Mouse (Mus musculus) MEL (cell line): ENCODE data around the gene Afm. TPM values are rescaled to one million over a fixed set of nuclear protein-coding genes. Genes with fewer than 3 reads are reported as not detected.

Source experiments
- DNase-seq: peaks from one replicate; pipeline ENCODE4 v3.0.0; 2011; ENCODE audit warnings: low read depth, low spot score
- H3K27ac ChIP-seq: 2 replicates; pipeline ENCODE4 v1.5.1; 2012; ENCODE audit warnings: low read depth, mild to moderate bottlenecking, control low read depth, low read length, moderate library complexity; ENCODE audit not compliant: control insufficient read depth
- H3K27me3 ChIP-seq, 2 experiments: fragments of 150-350 bp in 1 of 2; sonication (generic) in 1 of 2; 2 replicates each; pipeline ENCODE4 v1.6.1; 2012; ENCODE audit warnings: low read length in 2 of 2, mild to moderate bottlenecking in 2 of 2, improper control_type of control experiment in 1 of 2, moderate library complexity in 1 of 2; ENCODE audit not compliant: insufficient read depth in 2 of 2, control insufficient read depth in 1 of 2
- H3K36me3 ChIP-seq, 2 experiments: 2 replicates each; pipeline ENCODE4 v1.6.1; 2012 to 2014; ENCODE audit warnings: low read length in 2 of 2, improper control_type of control experiment in 1 of 2, inconsistent platforms in 1 of 2, mild to moderate bottlenecking in 1 of 2; ENCODE audit not compliant: insufficient read depth in 2 of 2, control insufficient read depth in 1 of 2
- H3K4me1 ChIP-seq, 2 experiments: fragments of 150-350 bp in 1 of 2; sonication (generic) in 1 of 2; 2 replicates each; pipeline ENCODE4 v1.6.1; 2012; ENCODE audit warnings: low read length in 2 of 2, improper control_type of control experiment in 1 of 2, mild to moderate bottlenecking in 1 of 2; ENCODE audit not compliant: insufficient read depth in 2 of 2, control insufficient read depth in 1 of 2
- H3K4me3 ChIP-seq, 2 experiments: fragments of 150-350 bp in 1 of 2; sonication (generic) in 1 of 2; 2 replicates each; pipeline ENCODE4 v1.5.1; 2012; ENCODE audit warnings: low read depth in 2 of 2, low read length in 2 of 2, mild to moderate bottlenecking in 2 of 2, moderate library complexity in 2 of 2, control low read depth in 1 of 2, improper control_type of control experiment in 1 of 2; ENCODE audit not compliant: control insufficient read depth in 1 of 2, insufficient read depth in 1 of 2
- H3K79me2 ChIP-seq: 2 replicates; pipeline ENCODE4 v1.6.1; 2012; ENCODE audit warnings: mild to moderate bottlenecking, low read length, moderate library complexity; ENCODE audit not compliant: control insufficient read depth, poor library complexity, insufficient read depth
- H3K9ac ChIP-seq: 2 replicates; pipeline ENCODE4 v1.6.1; 2012; ENCODE audit warnings: low read depth, mild to moderate bottlenecking, control low read depth, low read length, moderate library complexity; ENCODE audit not compliant: control insufficient read depth, poor library complexity, severe bottlenecking
- H3K9me3 ChIP-seq: fragments of 150-350 bp; sonication (generic); replicated peaks from 2 replicates; pipeline ENCODE4 v1.6.1; 2012; ENCODE audit warnings: mild to moderate bottlenecking, low read length, improper control_type of control experiment, moderate library complexity; ENCODE audit not compliant: insufficient read depth
- CHD1 ChIP-seq: IDR thresholded peaks from 2 replicates; pipeline ENCODE4 v1.6.1; 2012; ENCODE audit warnings: low read depth, mild to moderate bottlenecking, inconsistent platforms, low read length, improper control_type of control experiment
- CHD2 ChIP-seq: IDR thresholded peaks from 2 replicates; pipeline ENCODE4 v1.6.1; 2011; ENCODE audit warnings: low read length, improper control_type of control experiment
- CTCF ChIP-seq, 3 experiments: IDR thresholded peaks in 2 of 3; conservative IDR thresholded peaks in 1 of 3; 2 replicates each; pipeline ENCODE4 v1.5.1; 2011 to 2012; ENCODE audit warnings: low read length in 3 of 3, low read depth in 2 of 3, mild to moderate bottlenecking in 2 of 3, improper control_type of control experiment in 1 of 3, inconsistent platforms in 1 of 3, mixed read lengths in 1 of 3, moderate library complexity in 1 of 3; ENCODE audit not compliant: control insufficient read depth in 1 of 3, insufficient read depth in 1 of 3, poor library complexity in 1 of 3, severe bottlenecking in 1 of 3
- E2F4 ChIP-seq: IDR thresholded peaks from 2 replicates; pipeline ENCODE4 v1.6.1; 2011; ENCODE audit warnings: low read depth, low read length, improper control_type of control experiment, borderline replicate concordance
- ETS1 ChIP-seq: IDR thresholded peaks from 2 replicates; pipeline ENCODE4 v1.6.1; 2012; ENCODE audit warnings: low read depth, mild to moderate bottlenecking, inconsistent platforms, low read length, improper control_type of control experiment, moderate library complexity
- GABPA ChIP-seq: IDR thresholded peaks from 2 replicates; pipeline ENCODE4 v1.6.1; 2012; ENCODE audit warnings: low read depth, mild to moderate bottlenecking, inconsistent platforms, low read length, improper control_type of control experiment, moderate library complexity
- JUND ChIP-seq: IDR thresholded peaks from 2 replicates; pipeline ENCODE4 v1.6.1; 2011; ENCODE audit warnings: low read depth, mild to moderate bottlenecking, improper control_type of control experiment, low read length
- KAT2A ChIP-seq: conservative IDR thresholded peaks from 2 replicates; pipeline ENCODE4 v1.6.1; 2012; ENCODE audit warnings: low read depth, low read length, improper control_type of control experiment, inconsistent platforms
- MAX ChIP-seq: IDR thresholded peaks from 2 replicates; pipeline ENCODE4 v1.6.1; 2011; ENCODE audit warnings: low read length, improper control_type of control experiment
- MAZ ChIP-seq: IDR thresholded peaks from 2 replicates; pipeline ENCODE4 v1.6.1; 2012; ENCODE audit warnings: low read depth, mild to moderate bottlenecking, inconsistent platforms, low read length, improper control_type of control experiment
- MEF2A ChIP-seq: IDR thresholded peaks from 2 replicates; pipeline ENCODE4 v1.6.1; 2014; ENCODE audit warnings: low read depth, mild to moderate bottlenecking, inconsistent platforms, low read length, improper control_type of control experiment; ENCODE audit not compliant: poor library complexity, insufficient replicate concordance, severe bottlenecking; ENCODE audit errors: extremely low read depth
- MXI1 ChIP-seq: IDR thresholded peaks from 2 replicates; pipeline ENCODE4 v1.6.1; 2011; ENCODE audit warnings: mild to moderate bottlenecking, low read depth, low read length, improper control_type of control experiment
- MYB ChIP-seq: IDR thresholded peaks from 2 replicates; pipeline ENCODE4 v1.6.1; 2011; ENCODE audit warnings: mild to moderate bottlenecking, low read depth, low read length, improper control_type of control experiment
- POLR2A ChIP-seq, 2 experiments: IDR thresholded peaks; 2 replicates each; pipeline ENCODE4 v1.6.1; 2011 to 2012; ENCODE audit warnings: low read length in 2 of 2, mild to moderate bottlenecking in 2 of 2, control low read depth in 1 of 2, improper control_type of control experiment in 1 of 2, low read depth in 1 of 2, moderate library complexity in 1 of 2; ENCODE audit not compliant: control insufficient read depth in 1 of 2, insufficient read depth in 1 of 2, poor library complexity in 1 of 2
- POLR2AphosphoS2 ChIP-seq: IDR thresholded peaks from 2 replicates; pipeline ENCODE4 v1.6.1; 2011; ENCODE audit warnings: low read length, improper control_type of control experiment
- POLR2AphosphoS5 ChIP-seq: IDR thresholded peaks from 2 replicates; pipeline ENCODE4 v1.6.1; 2012; ENCODE audit warnings: low read depth, borderline replicate concordance, mild to moderate bottlenecking, inconsistent platforms, low read length, moderate library complexity, mixed read lengths
- RAD21 ChIP-seq: IDR thresholded peaks from 2 replicates; pipeline ENCODE4 v1.6.1; 2011; ENCODE audit warnings: mild to moderate bottlenecking, low read depth, low read length, improper control_type of control experiment
- RCOR1 ChIP-seq: IDR thresholded peaks from 2 replicates; pipeline ENCODE4 v1.6.1; 2012; ENCODE audit warnings: low read depth, mild to moderate bottlenecking, inconsistent platforms, low read length, improper control_type of control experiment
- SMC3 ChIP-seq: IDR thresholded peaks from 2 replicates; pipeline ENCODE4 v1.6.1; 2011; ENCODE audit warnings: low read depth, low read length, improper control_type of control experiment
- TAL1 ChIP-seq: IDR thresholded peaks from 2 replicates; pipeline ENCODE4 v1.6.1; 2012; ENCODE audit warnings: mild to moderate bottlenecking, inconsistent platforms, low read length, moderate library complexity, mixed read lengths
- TCF12 ChIP-seq: IDR thresholded peaks from 2 replicates; pipeline ENCODE4 v1.6.1; 2014; ENCODE audit warnings: low read depth, mild to moderate bottlenecking, inconsistent platforms, low read length, improper control_type of control experiment, moderate library complexity
- USF1 ChIP-seq: IDR thresholded peaks from 2 replicates; pipeline ENCODE4 v1.6.1; 2014; ENCODE audit warnings: low read depth, mild to moderate bottlenecking, inconsistent platforms, low read length, improper control_type of control experiment, moderate library complexity
- USF2 ChIP-seq, 2 experiments: IDR thresholded peaks; 2 replicates each; pipeline ENCODE4 v1.6.1; 2011 to 2012; ENCODE audit warnings: improper control_type of control experiment in 2 of 2, low read length in 2 of 2, borderline replicate concordance in 1 of 2, inconsistent platforms in 1 of 2, low read depth in 1 of 2, mild to moderate bottlenecking in 1 of 2; ENCODE audit not compliant: insufficient read depth in 1 of 2
- ZMIZ1 ChIP-seq: IDR thresholded peaks from 2 replicates; pipeline ENCODE4 v1.6.1; 2012; ENCODE audit warnings: low read depth, mild to moderate bottlenecking, inconsistent platforms, low read length, improper control_type of control experiment, moderate library complexity
- ZNF384 ChIP-seq: IDR thresholded peaks from 2 replicates; pipeline ENCODE4 v1.6.1; 2012; ENCODE audit warnings: low read depth, mild to moderate bottlenecking, inconsistent platforms, low read length, improper control_type of control experiment
- polyA plus RNA-seq, 2 experiments: library from polyadenylated mRNA; stranded (reverse) in 1 of 2; unstranded in 1 of 2; fragments of >175 nt in 1 of 2; fragments of >200 nt in 1 of 2; gene quantifications; 2 replicates each; pipeline versions ENCODE4 v1.2.1 to v1.2.4; 2012; ENCODE audit warnings: low replicate concordance in 2 of 2, low read depth in 1 of 2; ENCODE audit not compliant: insufficient read length in 2 of 2, insufficient read depth in 1 of 2, missing spikeins in 1 of 2
- total RNA-seq: library from RNA; depleted of rRNA; stranded (reverse); fragments of 300-350 nt; gene quantifications from 2 replicates; pipeline ENCODE4 v1.2.3, GENCODE M21; 2012

Gene Afm
- total and polyA plus RNA-seq, 3 experiments: not detected

- DNase-seq: no peak
- no peaks in the 10 kb centered on the region for H3K9me3 ChIP-seq
- H3K4me1 ChIP-seq: peaks cover 8 to 15% of the 10 kb centered on the region in 2 experiments
- H3K79me2 ChIP-seq: no peaks in the 10 kb centered on the region
- no peak for TF ChIP-seq POLR2AphosphoS5
- TF ChIP-seq GABPA: no peak
- no peak for TF ChIP-seq KAT2A
- no peak for TF ChIP-seq RCOR1
- no peak for TF ChIP-seq SMC3
- no peak for TF ChIP-seq ZMIZ1
- no peak for TF ChIP-seq ETS1
- TF ChIP-seq MAZ: no peak
- no peak for TF ChIP-seq CHD2
- no peak for TF ChIP-seq RAD21
- no peak for TF ChIP-seq MEF2A
- TF ChIP-seq POLR2AphosphoS2: no peak
- no peak overlapping the region for H3K4me3 ChIP-seq
- no peak overlapping the region for H3K27ac ChIP-seq
- no peaks in the 10 kb centered on the region for H3K27me3 ChIP-seq
- peaks cover 0 to 4% of the 10 kb centered on the region in 2 experiments; a peak in 2 of 4 replicates for H3K36me3 ChIP-seq
- no peak overlapping the region for H3K9ac ChIP-seq
Observed at GRCm38 (mm10) chr5:90564161-90564560, 45.4 kb downstream of the Afm start.

- no peak for DNase-seq
- TF ChIP-seq RAD21: no peak
- TF ChIP-seq E2F4: no peak
- no peak for TF ChIP-seq USF2 (IDR thresholded peaks at IDR 0.05; ENCODE audit: borderline replicate concordance in 1 of 2, insufficient read depth in 1 of 2, low read depth in 1 of 2, low read length in 2 of 2)
- no peak for TF ChIP-seq TAL1
- no peak for TF ChIP-seq POLR2AphosphoS2
- TF ChIP-seq POLR2A (IDR thresholded peaks at IDR 0.05; ENCODE audit: control insufficient read depth in 1 of 2, insufficient read depth in 1 of 2, low read depth in 1 of 2, low read length in 2 of 2, poor library complexity in 1 of 2): no peak
- TF ChIP-seq ZNF384: no peak
- no peak for TF ChIP-seq MAZ
- TF ChIP-seq CTCF (IDR thresholded peaks at IDR 0.05 in 2 of 3, conservative IDR thresholded peaks at IDR 0.05 in 1 of 3; ENCODE audit: control insufficient read depth in 1 of 3, insufficient read depth in 1 of 3, low read depth in 2 of 3, low read length in 3 of 3, poor library complexity in 1 of 3, severe bottlenecking in 1 of 3): no peak
- TF ChIP-seq MYB: no peak
- TF ChIP-seq USF1: no peak
- no peak for TF ChIP-seq TCF12
- TF ChIP-seq CHD1: no peak
- no peak for TF ChIP-seq JUND
- no peak for TF ChIP-seq MXI1
- TF ChIP-seq MAX: no peak
- no peaks in the 10 kb centered on the region for H3K27me3 ChIP-seq
- H3K27ac ChIP-seq: no peak overlapping the region
- H3K36me3 ChIP-seq: peaks cover 0 to 4% of the 10 kb centered on the region in 2 experiments; a peak in 2 of 4 replicates
- no peak overlapping the region for H3K9ac ChIP-seq
- no peak overlapping the region for H3K4me3 ChIP-seq
- H3K4me1 ChIP-seq: peaks cover 8 to 15% of the 10 kb centered on the region in 2 experiments
- no peaks in the 10 kb centered on the region for H3K79me2 ChIP-seq
- H3K9me3 ChIP-seq: no peaks in the 10 kb centered on the region
Observed at GRCm38 (mm10) chr5:90565205-90565604, 46.5 kb downstream of the Afm start.
